Mouse (Mus musculus) C3H10T1/2 (cell line): ENCODE measurements around the gene Rspo4. TPM values are rescaled to one million over a fixed set of nuclear protein-coding genes. Genes with fewer than 3 reads are reported as not detected.

Source experiments
- polyA plus RNA-seq, 2 experiments: library from polyadenylated mRNA; unstranded; fragments of >200 nt; fragmentation: generic; extraction: Trizol; gene quantifications; one replicate each; pipeline ENCODE4 v1.2.1; 2012; ENCODE audit warnings: missing spikeins in 2 of 2

The Rspo4 gene
- polyA plus RNA-seq, result under 1 TPM in 1 of 2 experiments, not detected in 1; 0.02 TPM

GRCm38 (mm10) chr2:151842648-151843226 is at the start of gene Rspo4:
Gene Rspo4, plus strand, starts transcription at chr2:151842927.

GRCm38 (mm10) chr2:151910919-151911500 is 68.3 kb downstream of the Rspo4 start, which contains the start of gene Angpt4:
Gene Angpt4, plus strand, starts transcription at chr2:151911210.

Other genes starting within 250 kb of the Rspo4 start
- gene Snph, start 210.3 kb upstream of the Rspo4 start, polyA plus RNA-seq, result not detected
- not detected for gene Rad21l, start 174.4 kb upstream of the Rspo4 start, polyA plus RNA-seq
- gene Tmem74b, start 140.9 kb upstream of the Rspo4 start, polyA plus RNA-seq, result not detected
- gene Psmf1, start 98.7 kb upstream of the Rspo4 start, polyA plus RNA-seq, result 10 to 100 TPM; 30.1 to 30.6 TPM
- under 1 TPM; 0.02 to 0.45 TPM for gene Angpt4, start 68.3 kb downstream of the Rspo4 start, polyA plus RNA-seq
- gene Fam110a, start 137.3 kb downstream of the Rspo4 start, polyA plus RNA-seq, result 10 to 100 TPM; 25.3 to 27.2 TPM
- gene Slc52a3, start 153.6 kb downstream of the Rspo4 start, polyA plus RNA-seq, result under 1 TPM; 0.04 to 0.06 TPM
- not detected for gene Scrt2, start 238.6 kb downstream of the Rspo4 start, polyA plus RNA-seq